Mouse (Mus musculus): ENCODE data around the gene Dock4. TPM values are rescaled to one million over a fixed set of nuclear protein-coding genes. Genes with fewer than 3 reads are reported as not detected.
A peak's percentile ranks its signal among the peaks of the same experiment; 100 is the strongest.

Dock4 gene
- total RNA-seq, 4 experiments from 2014 or later: 196 to 242 (median 222) TPM

DNA sequence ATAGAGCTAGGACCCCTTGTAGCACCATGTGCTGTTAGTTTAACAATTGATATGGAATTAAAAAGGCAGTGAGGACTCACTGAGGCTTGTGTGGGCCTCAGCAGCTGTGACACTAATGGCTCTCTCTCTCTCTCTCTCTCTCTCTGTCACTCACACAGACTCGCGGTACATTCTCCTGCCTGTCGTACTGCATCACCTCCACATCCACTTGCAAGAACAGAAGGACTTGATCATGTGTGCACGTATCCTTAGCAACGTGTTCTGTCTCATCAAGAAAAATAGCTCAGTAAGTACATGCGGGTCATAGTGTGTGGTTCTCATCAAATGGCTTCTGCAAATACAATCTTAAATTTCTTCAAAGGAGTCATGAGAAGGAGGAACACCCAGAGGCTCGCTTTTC, 299.7 kb downstream of the Dock4 start:
- DNase-seq (ENCODE audit: low spot score in 2 of 2): peak in 1 of 2 experiments; percentile 18

DNA sequence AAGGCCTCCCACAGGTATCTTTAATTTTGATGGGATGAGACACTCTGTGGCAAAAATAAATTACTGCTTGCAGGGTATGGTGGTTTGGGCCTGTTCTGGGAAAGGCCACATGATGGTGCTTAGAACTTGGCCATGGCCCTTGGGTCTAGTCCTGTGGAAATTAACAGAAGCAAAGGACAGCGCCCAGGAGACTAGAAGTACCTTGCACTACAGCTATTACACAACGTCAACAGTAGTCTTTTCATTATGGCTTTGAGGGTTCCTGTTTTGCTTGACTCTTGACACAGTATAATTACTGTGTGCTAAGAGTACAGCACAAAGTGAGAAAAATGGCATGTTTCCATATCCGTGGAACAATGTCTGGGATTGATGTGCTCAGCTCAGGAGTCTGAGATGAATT, 300.3 kb downstream of the Dock4 start:
- DNase-seq (ENCODE audit: low spot score in 2 of 2): no peak

DNA sequence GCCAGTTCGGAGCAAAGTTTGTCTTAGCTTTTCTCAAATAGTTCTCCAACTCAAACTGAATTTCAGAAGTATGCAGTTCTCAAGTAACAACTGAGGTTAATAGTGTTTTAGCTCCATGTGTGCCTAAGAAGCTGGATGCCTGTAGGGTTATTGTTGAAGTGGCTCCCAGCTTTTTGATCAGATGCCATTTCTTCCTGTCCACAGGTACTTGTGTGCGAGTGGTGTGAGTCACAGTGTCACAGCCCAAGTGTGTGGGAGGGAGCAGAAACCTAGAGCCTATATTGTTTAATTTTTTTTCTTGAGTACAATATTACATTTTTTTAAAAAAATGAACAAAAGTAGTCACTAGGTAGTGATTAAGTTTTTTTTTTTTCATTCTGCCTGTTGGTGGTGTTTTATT, 313.5 kb downstream of the Dock4 start:
- DNase-seq (ENCODE audit: low spot score in 2 of 2): no peak

DNA sequence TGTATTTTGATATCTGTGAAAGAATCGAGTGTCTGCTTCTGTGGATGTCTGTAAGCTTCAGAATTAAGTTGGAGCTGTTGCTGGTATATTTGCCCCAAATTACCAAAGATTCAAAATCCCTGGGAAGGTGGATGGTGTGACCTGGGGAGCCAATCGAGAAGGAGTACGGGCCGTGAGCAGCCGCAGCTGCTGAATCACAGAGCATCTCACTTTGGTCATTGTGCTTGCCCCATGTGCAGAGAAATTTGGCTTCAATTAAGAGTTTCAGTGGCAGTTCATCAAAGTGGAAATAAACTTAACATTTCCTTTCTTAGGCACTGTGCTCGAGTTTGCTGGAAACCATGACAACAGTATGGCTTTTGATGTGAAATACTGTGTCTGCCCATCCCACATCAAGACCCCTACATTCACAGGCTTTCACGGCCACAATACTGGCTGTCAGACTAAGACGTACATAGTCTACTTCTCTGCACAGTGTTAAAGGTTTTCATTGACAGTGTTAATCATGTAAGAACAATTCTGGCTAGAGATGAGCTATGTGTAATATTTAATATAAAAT, 321.6 kb downstream of the Dock4 start:
- no peak for DNase-seq (ENCODE audit: low spot score in 2 of 2)

DNA sequence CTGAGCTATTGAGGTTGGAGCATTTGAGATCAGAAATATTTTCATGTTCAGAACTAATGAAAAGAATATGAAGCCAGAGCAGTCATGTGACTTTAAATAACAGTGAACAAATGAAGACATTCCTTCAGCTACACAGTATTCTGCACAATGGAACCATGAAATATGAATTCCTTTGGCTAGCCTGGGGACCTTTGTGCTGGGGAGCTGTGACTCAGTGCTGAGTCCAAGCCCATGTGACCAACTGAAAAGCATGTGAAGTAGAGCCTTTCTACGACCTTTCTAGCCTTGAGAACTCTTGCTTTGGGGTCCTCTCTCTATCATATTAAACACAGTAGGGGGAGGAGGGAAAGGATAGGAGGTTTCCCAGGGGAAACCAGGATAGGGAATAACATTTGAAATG, 327.3 kb downstream of the Dock4 start:
- DNase-seq (ENCODE audit: low spot score in 2 of 2): no peak

DNA sequence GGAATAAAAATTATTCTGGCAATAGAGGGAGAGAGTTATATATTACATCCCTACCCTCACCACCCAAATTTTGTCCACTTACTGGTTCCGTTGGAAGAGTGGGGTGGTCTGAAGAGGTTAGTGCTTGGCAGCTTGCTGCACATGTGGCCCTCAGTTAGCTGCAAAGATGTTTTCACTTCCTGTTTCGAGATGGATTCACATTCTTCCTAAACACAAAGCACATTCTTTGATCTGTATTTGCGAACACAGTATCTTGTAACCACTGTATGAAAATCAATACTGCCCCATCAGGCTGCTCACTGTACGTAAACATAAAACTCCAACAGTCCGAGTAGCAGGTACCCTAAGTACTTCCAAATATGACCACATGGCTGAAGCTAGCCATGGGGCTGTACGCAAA, 335.8 kb downstream of the Dock4 start:
- no peak for DNase-seq (ENCODE audit: low spot score in 2 of 2)

DNA sequence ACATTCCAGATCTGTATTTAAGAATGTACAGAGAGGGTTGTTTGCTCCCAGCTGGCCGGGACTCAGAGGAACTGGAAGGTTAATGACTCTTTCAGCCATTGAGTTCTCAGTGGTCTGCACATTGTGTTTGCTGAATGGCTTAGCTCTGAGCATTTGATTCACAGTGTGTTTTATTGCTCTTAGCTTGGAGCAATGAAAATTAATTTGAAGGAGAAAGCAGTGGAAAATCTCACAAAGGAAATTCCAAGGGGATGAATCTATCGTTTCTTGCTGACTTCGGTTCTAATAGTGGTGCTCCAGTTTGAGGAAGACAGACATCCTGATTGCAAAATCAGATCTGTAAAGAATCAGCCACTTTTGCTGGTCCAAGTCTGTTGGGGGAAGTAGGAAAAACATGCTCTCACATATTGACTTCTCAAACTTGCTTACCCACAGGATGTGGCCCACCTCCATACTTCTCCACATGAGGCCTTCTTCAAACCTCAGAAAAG, 342.9 kb downstream of the Dock4 start:
- no peak for DNase-seq (ENCODE audit: low spot score in 2 of 2)

DNA sequence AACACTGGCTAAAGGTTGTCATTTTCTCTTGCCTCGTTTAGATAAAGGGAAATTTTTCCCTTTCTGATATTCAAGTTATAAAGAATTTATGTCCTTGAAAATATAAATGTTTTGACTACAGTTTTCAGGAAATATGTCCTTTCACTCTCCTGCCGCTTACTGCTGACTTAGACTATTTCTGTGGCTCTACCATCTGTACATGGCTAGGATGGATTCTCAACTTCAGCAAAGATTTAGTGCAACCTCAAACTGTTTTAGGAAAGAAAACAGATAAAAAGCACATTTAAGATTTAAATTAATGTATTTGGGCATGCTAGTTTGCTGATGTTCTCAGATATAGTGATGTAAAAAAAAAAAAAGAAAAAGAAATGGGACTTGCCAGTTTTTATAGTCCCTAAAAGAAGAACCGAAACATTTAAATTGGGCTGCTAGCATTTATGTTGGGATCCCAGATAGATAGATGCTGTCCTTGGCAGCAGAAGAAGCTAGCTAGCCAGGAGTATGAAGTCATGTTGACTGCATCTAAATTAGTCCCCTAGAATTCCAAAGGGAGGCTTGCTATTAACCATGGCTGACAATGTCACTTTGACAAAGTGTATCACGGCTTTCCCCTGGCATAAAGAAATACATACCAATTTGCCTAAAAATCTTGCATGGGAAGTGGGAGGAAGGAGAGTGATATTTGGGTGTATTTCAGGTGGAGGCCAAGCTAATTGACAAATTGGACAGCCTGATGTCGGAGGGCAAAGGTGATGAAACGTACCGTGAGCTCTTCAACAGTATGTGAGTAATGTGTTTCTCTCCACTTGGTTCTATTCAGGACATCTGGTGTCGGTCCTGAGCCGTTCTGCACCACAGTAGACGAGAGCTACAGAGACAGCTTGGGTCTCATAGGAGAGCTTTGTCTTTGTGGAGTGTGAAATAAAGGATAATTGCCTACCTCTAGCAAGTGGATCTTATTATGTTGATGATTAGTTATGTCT, 343.9 kb downstream of the Dock4 start:
- no peak for DNase-seq (ENCODE audit: low spot score in 2 of 2)

DNA sequence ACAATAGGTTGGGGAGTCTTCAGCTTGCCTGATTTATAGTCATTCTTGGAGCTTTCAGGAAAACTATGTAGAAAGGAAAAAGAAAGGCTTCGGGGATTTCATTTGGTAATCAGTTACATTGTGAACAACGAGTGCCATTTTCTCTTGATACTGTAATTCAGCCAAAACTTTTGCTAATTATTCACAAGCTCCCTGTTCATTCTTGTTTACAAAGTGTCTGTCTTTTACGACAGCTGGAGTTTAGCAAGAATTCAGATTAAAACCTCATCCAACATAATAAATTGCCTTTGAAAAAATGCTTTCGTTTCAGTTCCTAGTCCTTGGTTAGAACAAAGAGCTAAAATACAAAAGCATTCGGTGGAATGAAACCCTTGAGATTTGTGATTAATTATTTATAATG, 345.5 kb downstream of the Dock4 start:
- DNase-seq (ENCODE audit: low spot score in 2 of 2): no peak

DNA sequence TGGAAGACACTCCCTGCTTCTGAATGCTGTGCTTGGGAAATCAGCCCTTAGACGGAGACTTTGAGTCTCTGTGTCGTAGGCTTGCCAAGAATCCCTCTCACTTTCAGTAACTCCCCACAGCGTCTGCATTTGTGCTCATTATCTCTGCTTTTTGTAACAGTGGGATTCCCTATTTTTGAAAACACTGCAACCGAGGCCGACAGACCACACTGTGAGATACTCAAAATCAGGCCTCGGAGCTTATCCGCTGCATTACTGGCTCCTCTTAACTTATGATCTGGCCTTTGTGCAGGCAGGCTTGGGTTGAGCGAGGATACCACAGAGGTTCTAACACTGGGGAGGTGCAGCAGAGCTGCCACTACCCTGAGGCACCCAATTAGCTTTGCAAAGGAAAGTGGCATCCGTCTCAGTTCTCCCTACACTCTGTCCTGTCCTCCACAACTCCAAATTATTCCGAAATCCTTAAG, 346.5 kb downstream of the Dock4 start:
- DNase-seq (ENCODE audit: low spot score in 2 of 2): no peak

DNA sequence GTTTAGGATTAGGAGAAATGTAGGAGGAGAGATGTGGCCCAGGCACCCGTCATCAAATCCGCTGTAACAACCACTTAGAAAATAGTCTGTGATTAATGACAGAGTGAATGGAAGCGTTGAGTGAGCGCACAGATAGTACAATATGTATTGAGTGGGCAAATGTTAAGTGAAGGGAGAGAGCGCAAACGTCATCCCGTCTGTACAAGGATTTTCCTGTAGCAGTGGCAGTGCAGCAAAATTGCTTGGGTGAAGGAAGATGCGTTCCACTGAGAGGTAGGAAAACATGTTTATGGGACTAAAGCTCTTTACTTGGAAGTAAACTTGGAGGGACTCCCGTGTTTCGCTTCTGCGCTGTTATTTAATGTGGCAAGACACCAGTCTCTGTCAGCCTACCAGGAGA, 348.3 kb downstream of the Dock4 start:
- DNase-seq (ENCODE audit: low spot score in 2 of 2): peak in 1 of 2 experiments; percentile 39

DNA sequence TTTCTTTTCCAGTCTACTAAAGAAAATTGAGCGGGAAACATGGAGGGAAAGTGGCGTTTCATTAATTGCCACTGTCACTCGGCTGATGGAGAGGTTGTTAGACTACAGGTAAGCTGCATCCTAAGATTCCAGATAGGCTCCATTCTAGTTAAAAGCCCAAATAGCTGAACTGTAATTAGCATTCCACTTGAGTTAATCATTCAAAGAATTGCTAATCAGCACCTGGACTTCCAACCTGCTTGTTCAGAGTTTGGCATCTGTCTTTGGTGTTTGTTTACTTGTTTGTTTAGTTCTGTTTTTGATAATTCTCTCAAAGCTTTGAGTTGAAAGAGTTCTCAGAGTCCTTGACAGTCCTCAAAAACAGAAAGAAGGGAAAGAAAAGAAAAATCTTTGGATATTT, 349.0 kb downstream of the Dock4 start:
- no peak for DNase-seq (ENCODE audit: low spot score in 2 of 2)

DNA sequence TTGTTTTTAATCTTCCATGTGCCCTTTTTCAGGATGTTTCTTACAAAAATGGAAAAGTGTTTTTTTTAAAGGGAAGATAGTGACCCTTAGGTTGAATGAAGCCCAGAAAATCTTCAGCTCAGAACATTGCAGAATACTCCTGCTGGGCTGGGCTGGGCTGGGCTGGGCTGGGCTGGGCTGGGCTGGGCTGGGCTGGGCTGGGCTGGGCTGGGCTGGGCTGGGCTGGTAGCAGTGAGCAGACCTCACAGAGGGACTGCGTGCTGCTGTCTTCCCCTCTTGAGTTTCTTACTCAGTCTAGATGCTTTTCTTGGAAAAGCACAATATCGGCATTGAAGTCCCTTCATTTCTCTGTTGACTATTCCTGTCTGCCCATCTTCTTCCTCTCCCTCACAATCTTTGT, 350.0 kb downstream of the Dock4 start:
- DNase-seq (ENCODE audit: low spot score in 2 of 2): no peak

DNA sequence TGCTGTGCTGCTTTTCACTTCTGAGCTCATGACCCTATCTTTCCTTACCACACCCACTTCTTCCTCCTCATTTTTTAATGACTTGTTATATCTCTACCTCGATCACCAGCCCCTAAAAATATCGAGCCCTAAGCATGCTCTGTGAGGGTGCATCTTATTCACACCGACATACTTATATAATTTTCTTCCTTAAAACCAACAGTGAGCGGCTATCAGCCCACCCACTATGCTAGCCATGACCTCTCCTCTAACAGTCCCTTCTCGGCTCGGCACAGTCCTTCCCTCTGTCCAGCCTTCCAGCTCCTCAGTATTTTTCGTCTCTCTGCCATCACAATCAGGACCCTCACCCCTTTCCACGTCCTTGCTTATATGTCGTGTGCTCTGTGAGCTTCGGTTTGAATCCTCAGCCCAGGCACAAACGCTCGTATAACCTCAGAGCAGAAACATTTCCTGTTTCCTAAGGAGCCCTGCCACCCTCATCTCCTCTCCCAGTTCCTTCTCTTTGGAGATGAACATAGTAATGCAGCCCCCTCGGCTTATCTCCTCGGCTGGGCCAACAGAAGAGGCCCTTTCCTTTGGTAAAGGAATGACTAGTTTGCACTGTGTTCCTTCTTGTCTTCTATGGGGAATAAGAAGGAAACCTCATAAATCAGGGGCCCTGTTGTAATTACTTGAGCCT, 351.2 kb downstream of the Dock4 start:
- DNase-seq (ENCODE audit: low spot score in 2 of 2): no peak

DNA sequence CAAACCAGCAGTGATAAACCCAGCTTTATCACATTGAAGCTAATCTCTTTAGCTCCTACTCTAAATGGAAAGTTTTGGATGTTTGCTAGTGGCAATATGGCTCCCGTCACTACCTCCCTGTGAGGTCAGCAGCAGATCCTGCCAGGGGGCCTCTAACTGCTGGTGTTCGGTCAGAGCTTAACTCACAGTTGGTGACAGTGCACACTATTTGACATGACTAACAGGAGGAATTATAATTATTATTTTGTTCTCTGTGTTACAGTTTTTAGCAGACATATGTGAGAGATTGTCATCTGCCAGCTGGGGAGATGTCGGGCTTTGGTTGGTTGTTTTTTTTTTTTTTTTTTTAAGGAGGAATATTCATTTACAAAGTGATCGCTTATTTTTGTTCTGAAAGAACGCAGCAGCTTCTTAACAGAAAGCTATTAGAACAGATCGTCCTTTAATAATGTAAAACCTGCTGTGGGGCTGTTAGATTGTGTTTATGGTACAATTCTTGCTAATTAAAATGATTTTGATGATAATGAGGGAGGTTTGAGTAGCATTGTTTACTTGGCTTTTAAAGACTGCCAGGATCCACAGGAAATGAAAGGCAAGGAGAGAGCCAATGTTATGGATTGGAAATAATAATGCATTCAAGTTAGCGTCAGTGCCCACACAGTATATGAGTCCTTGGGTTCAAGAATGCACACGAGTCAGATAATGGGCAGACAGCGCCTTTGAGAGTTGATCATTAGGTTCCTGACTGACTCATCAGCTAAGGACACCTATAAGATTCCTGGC, 352.0 kb downstream of the Dock4 start:
- peak in 1 of 2 experiments; percentile 36 for DNase-seq (ENCODE audit: low spot score in 2 of 2)

DNA sequence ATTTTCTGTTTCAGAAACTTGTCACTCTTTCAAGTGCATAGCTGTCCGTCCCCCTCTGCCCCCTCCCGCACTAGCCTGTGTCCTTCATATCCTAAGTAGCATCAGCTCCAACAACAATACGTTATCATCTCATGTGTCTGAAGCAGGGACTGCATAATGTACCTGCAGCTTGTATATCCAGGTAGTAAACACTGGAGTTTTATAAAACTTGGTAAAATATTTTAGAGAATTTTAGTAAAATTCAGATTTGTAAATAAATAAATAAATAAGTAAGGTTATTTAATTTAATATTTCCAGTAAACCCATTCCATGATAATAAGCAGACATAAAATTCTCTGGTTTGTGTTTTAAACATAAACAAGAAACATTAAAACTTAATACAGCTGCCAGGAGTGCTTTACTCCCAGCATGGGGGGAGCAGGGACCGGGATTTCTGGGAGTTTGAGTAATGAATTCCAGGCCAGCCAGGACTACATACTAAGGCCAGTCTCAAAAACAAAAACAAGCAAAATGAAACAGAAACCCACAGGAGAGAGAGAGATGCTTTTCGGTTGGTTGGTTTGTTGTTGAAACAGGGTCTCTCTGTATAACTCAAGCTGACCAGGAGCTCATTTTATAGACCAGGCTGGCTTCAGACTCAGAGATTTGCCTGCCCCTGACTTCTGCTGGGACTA, 352.7 kb downstream of the Dock4 start:
- DNase-seq (ENCODE audit: low spot score in 2 of 2): no peak

DNA sequence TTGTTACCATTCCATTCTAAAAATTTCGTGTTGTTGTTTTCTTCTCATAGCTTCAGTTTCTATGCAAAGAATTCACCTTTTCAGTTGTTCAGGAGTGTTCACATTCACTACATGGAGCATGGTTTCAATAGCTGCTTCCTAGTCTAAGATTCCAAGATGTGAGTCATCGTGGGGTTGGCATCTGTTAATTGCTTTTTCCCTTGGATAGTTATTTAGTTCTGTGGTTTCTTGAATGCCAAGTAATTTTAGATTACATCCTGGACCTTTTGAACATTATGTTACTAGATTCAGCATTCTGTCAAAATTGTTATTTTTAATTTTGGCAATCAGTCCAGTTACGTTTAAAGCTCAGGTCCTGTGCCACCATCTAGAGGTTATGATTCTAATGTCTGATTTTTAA, 355.7 kb downstream of the Dock4 start:
- DNase-seq (ENCODE audit: low spot score in 2 of 2): no peak

DNA sequence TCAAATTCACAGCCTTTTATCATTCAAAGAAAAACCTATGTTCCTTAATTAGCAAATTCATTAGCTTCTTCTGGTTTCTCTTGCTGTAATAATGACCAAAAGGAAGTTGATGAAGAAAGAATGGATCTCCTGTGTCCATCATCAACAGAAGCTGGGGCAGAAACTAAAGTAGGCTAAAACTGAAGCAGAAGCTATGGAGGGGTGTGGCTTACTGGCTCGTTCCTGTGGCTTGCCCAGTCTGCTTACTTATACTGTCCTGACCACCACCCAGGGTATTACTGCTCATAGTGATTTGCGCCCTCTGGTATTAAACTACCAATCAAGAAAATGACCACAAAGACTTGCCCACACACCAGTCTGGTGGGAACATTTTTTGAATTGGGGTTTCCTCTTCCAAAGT, 359.5 kb downstream of the Dock4 start:
- DNase-seq (ENCODE audit: low spot score in 2 of 2): no peak

DNA sequence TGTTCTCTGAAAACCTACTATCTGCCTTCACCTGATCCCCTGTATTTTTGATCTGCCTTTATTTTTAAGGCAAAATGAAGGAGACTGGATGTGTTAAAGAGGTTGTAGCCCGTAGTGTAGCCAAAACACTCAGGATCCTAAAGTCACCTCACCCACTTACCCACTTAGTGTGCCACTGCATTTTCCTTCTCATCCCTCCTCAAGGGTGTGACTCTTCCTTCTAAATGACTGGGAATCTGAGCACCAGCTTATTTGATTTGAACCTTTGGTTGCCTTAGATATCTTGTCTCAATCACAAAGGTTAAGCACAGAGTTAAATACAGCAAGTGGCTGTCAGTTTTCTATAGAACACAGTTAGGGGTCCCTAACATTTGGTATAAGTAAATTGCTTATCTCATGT, 362.2 kb downstream of the Dock4 start:
- DNase-seq (ENCODE audit: low spot score in 2 of 2): no peak

DNA sequence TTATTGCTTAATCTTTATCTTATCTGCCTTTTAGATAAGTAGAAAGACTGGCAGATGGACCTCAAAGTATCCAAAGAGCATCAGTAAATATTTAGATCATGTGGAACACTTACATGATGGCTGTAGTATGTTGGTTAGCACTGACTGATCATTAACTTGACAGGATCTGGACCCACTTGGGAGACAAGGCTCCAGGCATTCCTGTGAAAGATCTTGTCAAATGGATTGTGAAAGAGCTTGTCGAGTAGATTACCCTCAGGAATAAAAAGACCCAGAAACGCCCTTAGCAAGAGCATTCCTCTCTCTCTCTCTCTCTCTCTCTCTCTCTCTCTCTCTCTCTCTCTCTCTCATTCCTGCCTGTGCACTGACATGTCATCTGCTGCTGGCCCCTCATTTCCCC, 367.7 kb downstream of the Dock4 start:
- no peak for DNase-seq (ENCODE audit: low spot score in 2 of 2)

Data from layer of hippocampus, adult 8-10 months (tissue).